Mouse (Mus musculus) monocyte, adult 2 months (primary cell): Measurements from ENCODE around the gene Erh.

Experiments
- DNase-seq, 2 experiments: peaks; one replicate each; pipeline ENCODE4 v3.0.0; 2022; ENCODE audit warnings: low spot score in 2 of 2, low read depth in 1 of 2

Erh gene

DNA sequence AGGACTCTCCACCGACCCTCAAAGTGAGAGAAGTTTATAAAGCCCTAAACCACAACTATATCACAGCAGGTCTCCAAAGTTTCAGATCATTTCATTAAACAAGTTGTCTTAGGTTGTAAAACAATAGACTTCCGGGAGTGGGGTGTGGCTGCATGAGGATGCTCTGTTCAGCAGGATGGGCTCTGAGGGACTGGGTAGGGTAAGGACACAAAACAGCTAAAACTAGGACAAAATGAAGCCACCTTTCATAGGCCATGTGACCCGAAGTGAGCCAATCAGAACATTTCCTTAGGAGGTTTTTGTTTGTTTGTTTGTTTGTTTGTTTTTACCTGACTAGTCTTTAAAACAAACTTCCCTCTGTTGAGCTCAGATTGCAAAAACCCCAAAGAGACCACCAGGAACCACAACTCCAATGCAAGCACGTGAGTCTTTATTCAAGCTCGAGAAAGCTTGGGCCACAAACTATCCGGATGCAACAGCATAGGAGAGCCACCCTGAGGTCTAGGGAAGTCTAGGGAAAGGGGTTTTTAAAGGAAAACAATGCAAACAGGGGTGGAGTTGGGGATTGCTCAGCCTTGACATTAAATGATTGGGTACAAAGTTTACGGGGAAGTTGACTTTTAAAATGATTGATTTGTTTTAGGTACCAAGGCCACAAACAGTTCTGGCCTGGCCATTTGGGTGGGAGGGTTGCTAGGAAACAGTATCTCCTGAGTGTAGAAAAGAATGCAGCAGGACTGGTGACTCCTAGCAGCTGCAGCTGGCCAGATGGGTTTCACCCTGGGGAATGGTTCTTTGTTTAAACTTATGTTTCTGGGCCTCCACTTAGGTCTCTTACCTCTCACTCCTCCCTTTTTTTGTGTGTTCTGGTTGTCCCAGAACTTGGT, 28.5 kb downstream of the Erh start:
- no peak for DNase-seq

DNA sequence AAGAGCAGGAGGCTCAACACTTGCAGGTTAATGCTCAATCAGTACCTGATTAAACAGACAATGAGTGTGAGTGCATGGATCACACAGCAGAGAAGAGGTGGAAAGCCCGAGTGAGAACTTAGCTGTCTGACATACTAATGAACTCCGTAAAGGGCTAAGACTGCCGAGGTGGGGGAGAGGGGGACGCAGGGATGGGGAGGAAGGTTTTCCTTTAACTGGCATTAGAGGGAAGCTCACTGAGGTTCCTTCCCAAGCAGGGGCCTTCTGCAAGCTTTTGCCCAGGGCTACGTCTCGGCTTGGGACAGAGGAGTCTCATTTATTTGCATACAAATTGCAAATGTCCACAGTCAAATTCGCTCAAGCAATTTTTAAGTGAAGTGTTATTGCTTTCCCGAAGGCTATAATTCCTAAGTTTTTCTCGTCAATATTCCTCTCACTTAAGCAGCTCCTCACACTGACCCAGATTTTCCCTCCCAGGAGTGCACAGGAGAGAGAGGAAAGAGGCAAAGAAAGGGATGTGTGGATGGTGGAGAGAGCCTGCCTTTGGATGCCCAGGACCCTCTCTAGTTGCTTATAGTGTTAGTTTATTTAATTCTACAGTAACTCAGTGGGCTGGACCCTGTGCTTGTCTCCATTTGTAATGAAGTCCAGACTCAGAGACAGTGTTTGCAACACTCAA, 31.9 kb downstream of the Erh start:
- DNase-seq, result no peak

GRCm38 (mm10) chr12:80609928-80610327, 34.2 kb downstream of the Erh start:
- no peak for DNase-seq

GRCm38 (mm10) chr12:80608576-80608975, 35.6 kb downstream of the Erh start:
- no peak for DNase-seq

GRCm38 (mm10) chr12:80604218-80604617, 39.9 kb downstream of the Erh start:
- no peak for DNase-seq

- DNase-seq, result no peak
These were observed 40.6 kb downstream of the Erh start for GRCm38 (mm10) chr12:80603566-80603965.

- no peak for DNase-seq
These were observed 41.7 kb downstream of the Erh start for GRCm38 (mm10) chr12:80602432-80602831.

DNA sequence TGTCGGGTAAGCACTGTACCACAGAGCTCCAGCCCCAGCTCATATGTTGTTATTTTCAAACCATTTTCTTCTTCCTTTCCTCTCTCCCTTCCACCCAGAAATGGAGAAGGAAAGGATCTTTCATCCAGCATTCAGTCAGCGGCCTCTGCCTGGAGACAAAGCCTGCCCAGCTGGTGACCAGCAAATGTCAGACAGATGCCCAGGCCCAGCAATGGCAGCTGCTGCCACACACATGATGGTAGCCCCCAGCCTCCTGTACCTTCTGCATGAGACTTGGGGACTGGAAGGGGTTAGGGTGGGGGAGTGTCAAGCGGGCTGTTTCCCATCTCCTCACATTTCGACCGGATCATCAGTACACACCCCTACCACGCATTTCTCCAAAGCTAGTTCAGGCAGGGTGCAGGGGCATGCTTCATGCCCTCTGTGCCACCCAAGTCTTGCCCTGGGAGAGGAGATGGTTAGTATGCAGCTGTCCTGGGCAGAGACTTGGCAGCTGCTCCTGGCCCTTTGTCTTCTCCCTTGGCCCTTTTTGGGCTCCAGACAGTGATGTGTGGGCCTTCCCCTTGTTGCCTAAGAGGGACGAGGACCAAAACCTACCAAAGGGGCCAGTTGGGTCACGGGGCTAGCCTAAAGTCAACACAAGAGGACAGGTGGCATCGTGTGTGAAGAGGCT, 42.4 kb downstream of the Erh start:
- no peak for DNase-seq

DNA sequence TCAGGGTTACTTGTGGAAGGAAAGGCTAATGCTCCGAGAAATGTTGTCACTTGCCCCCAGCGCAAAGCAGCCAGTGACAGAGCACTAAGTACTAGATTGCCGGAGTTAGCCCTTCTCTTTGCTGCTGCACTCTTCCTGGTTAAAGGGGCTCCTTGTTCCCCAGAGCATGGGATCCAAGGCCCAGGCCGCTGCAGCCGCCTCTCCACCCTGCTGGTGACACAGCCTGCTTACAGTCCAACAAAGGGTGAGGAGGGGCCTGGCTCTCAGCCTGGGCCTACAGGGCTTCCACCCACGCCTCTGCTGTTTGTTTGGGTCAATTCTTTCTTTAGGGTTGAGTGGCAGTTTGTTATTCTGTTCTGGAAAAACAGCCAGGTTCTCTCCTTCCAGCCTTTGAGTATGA, 45.4 kb downstream of the Erh start:
- DNase-seq, result no peak

GRCm38 (mm10) chr12:80598236-80598635, 45.9 kb downstream of the Erh start:
- DNase-seq, result no peak

GRCm38 (mm10) chr12:80595968-80596367, 48.2 kb downstream of the Erh start:
- DNase-seq, result no peak

GRCm38 (mm10) chr12:80595566-80595965, 48.6 kb downstream of the Erh start:
- DNase-seq, result no peak

DNA sequence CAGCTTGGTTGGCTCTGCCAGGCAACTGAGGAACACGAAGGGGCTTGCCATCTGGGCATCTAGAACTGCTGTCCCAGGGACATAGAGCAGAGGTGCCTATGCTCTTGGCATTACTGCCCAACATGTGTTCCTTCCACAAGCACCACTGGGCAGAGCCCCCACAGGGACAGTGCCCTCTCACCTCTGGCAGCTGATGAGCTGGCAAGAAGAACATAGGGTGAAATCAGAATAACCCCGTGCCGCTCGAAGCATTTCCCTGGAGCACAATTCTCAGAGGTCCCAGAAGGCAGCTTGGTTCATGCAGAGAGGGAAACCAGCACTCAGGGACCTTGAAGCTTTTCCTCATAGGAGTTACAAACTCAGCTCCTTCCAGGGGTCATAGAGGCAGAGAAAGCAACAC, 49.4 kb downstream of the Erh start:
- DNase-seq, result no peak

DNA sequence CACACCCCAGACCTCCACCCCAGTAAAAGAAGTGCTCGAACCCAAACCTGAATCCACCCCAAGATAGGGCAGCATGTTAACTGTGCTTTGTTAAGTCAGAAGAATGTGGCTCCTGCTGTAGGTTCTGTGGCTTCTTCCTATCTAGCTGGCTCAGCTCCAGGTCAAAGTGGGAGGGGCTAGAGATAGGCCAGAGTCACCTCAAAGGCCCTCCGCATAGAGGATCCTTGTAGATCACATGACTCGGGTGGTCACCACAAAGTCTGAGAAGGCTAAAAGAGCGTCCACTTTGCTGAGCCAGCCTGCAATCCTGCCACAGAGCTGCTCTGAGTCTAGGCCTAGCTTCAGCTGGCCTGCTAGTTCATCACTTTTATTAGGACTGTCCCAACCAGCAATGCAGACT, 50.0 kb downstream of the Erh start:
- no peak for DNase-seq

DNA sequence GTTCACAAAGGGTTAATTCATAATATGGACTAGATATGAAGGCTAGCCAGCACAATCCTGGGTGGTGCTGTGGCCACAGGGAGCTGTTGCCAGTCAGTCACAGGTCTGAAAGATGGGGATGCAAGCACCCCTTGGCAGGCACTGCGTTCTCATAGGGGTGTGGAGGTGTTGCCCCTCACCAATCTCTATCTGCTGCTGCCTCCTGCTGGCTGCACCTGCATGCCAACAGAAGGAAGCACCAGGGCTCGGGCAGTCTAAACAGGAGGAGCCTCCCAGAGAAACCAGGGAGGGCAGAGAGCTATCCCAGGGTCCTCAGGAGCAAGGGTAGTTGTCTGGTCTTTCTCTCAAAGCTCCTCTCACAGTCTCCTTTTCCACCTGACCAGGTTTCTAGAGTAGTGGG, 59.2 kb downstream of the Erh start:
- DNase-seq, result no peak
